Mouse (Mus musculus) intestine, postnatal 0 days (tissue): Measurements from ENCODE around the gene Cbln1. TPM values are rescaled to one million over a fixed set of nuclear protein-coding genes. Genes with fewer than 3 reads are reported as not detected.

Experiments
- ATAC-seq: fragments of 200-750 bp; cut with Nextera tagmentation; 2 replicates; pipeline ENCODE4 v1.8.0; 2017; ENCODE audit warnings: mild to moderate bottlenecking, moderate TSS enrichment, moderate library complexity
- H3K27ac ChIP-seq: fragments of 300-500 bp; sonication (generic); 2 replicates; pipeline ENCODE4 v1.5.1; 2014; ENCODE audit warnings: mild to moderate bottlenecking, low read depth, low read length, moderate library complexity
- H3K27me3 ChIP-seq: fragments of 300-500 bp; sonication (generic); replicated peaks from 2 replicates; pipeline ENCODE4 v1.6.1; 2014; ENCODE audit warnings: low read length, mixed read lengths; ENCODE audit not compliant: control insufficient read depth, insufficient read depth
- H3K36me3 ChIP-seq: fragments of 300-500 bp; sonication (generic); 2 replicates; pipeline ENCODE4 v1.6.1; 2014; ENCODE audit warnings: mild to moderate bottlenecking, moderate library complexity; ENCODE audit not compliant: control insufficient read depth, insufficient read depth
- H3K4me1 ChIP-seq: fragments of 300-500 bp; sonication (generic); replicated peaks from 2 replicates; pipeline ENCODE4 v1.6.1; 2014; ENCODE audit warnings: antibody characterized with exemption, low read length, mixed read lengths; ENCODE audit not compliant: control insufficient read depth, insufficient read depth
- H3K4me2 ChIP-seq: fragments of 300-500 bp; sonication (generic); replicated peaks from 2 replicates; pipeline ENCODE4 v1.6.1; 2014; ENCODE audit warnings: low read depth, mild to moderate bottlenecking, moderate library complexity
- H3K4me3 ChIP-seq: fragments of 300-500 bp; sonication (generic); 2 replicates; pipeline ENCODE4 v1.5.1; 2014; ENCODE audit warnings: low read depth, low read length
- H3K9ac ChIP-seq: fragments of 300-500 bp; sonication (generic); 2 replicates; pipeline ENCODE4 v1.6.1; 2014; ENCODE audit warnings: mild to moderate bottlenecking, low read depth, low read length
- H3K9me3 ChIP-seq: fragments of 300-500 bp; sonication (generic); 2 replicates; pipeline ENCODE4 v1.6.1; 2016; ENCODE audit warnings: mixed run types; ENCODE audit not compliant: control insufficient read depth
- CTCF ChIP-seq: sonication (generic); IDR thresholded peaks from 2 replicates; pipeline ENCODE4 v1.5.1; 2016; ENCODE audit warnings: low read depth, mild to moderate bottlenecking, control low read depth, antibody characterized with exemption, moderate library complexity
- WGBS: fragments of 180-500 bp; shearing (Covaris S2); extraction: QIAGEN DNeasy Blood & Tissue Kit; methylation state at CpG from one replicate; pipeline ENCODE4 v1.1.7; 2014; 5-methylcytosine and 5-hydroxymethylcytosine counted together
- polyA plus RNA-seq: library from polyadenylated mRNA; unstranded; fragments of >200 nt; fragmentation: Nextera tagmentation; extraction: Ambion mirVana; gene quantifications from 2 replicates; pipeline ENCODE4 v1.2.1, GENCODE M21; 2015

The Cbln1 gene
- polyA plus RNA-seq, 1 experiment from 2014 or later, result 0.07 TPM

DNA sequence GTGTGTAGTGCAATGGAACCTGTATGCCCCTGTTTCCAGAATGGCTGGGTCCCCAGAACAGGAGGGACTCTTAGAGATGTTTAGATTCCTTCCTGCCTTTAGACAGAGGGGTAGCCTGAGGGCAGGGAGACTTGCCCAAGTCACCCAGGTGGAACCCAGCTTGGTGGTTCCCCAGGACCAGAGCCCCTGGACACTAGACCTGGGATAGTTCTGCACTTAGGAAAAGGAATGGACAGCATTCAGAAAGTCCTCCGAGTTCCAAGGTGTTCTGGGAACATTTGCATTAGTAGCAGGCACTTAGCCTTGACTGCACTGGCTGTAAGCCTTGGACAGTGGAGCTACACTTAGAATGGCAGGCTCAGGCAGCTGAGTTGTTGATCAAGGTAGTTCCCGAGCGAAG lies 4.5 kb downstream of the Cbln1 start:
- WGBS, result 26% methylated on average over 3 of the region's 3 CpGs
- Histone ChIP-seq H3K9me3 (no peaks in the 10 kb centered on the region), H3K36me3 (no peaks in the 10 kb centered on the region), H3K4me3 (no peak overlapping the region), H3K9ac (no peak overlapping the region), H3K4me2 (no peak overlapping the region), H3K27me3 (peaks cover 77% of the 10 kb centered on the region), H3K27ac (no peak overlapping the region), H3K4me1 (peaks cover 12% of the 10 kb centered on the region; the same call in 1 of the 2 replicates)
- ATAC-seq, result no peak
- no peak for TF ChIP-seq CTCF

GRCm38 (mm10) chr8:87466936-87467602 lies 5.3 kb downstream of the Cbln1 start:
- H3K4me3 ChIP-seq, result no peak overlapping the region
- H3K36me3 ChIP-seq, result no peaks in the 10 kb centered on the region
- peaks cover 11% of the 10 kb centered on the region; the same call in 1 of the 2 replicates for H3K4me1 ChIP-seq
- no peak overlapping the region for H3K4me2 ChIP-seq
- no peak for TF ChIP-seq CTCF
- WGBS, result 75% methylated on average over 1 of the region's 1 CpGs
- H3K9ac ChIP-seq, result no peak overlapping the region
- H3K9me3 ChIP-seq, result no peaks in the 10 kb centered on the region
- H3K27me3 ChIP-seq, result peaks cover 70% of the 10 kb centered on the region
- ATAC-seq, result no peak
- no peak overlapping the region for H3K27ac ChIP-seq

- H3K27me3 ChIP-seq, result peaks cover 62% of the 10 kb centered on the region
- ATAC-seq, result no peak
- 0 out of 2 replicates have a peak, but pooled peaks cover 6% of the 10 kb centered on the region for H3K4me1 ChIP-seq
- TF ChIP-seq CTCF, result no peak
- H3K9ac ChIP-seq, result no peak overlapping the region
- H3K4me2 ChIP-seq, result no peak overlapping the region
- H3K9me3 ChIP-seq, result no peaks in the 10 kb centered on the region
- no peak overlapping the region for H3K4me3 ChIP-seq
- H3K36me3 ChIP-seq, result no peaks in the 10 kb centered on the region
- 56% methylated on average over 6 of the region's 6 CpGs for WGBS
- H3K27ac ChIP-seq, result no peak overlapping the region
Observed at GRCm38 (mm10) chr8:87466335-87466734, 6.1 kb downstream of the Cbln1 start.

DNA sequence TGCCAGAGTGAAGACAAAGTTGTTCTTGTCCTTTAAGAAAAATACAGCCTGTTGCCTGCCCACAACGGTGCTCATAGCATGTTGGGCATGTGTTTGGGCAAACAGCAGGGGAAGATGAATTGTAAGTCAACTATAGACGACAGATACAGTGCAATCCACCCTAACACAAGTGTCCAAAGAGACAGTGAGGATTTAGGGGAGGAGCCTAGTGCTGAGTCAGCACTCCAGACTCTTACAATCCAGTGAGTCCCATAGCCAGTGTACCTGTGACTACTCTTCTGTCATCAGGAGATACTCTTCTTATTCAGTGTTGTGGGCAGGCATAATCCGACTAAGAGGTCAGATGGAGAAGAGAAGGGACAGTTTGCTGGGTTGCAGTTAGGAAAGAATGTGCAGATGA lies 8.0 kb downstream of the Cbln1 start:
- Histone ChIP-seq H3K9ac (no peak overlapping the region), H3K4me3 (no peak overlapping the region), H3K27me3 (peaks cover 43% of the 10 kb centered on the region), H3K9me3 (no peaks in the 10 kb centered on the region), H3K36me3 (no peaks in the 10 kb centered on the region), H3K27ac (no peak overlapping the region), H3K4me1 (no peaks in the 10 kb centered on the region), H3K4me2 (no peak overlapping the region)
- TF ChIP-seq CTCF, result no peak
- 69% methylated on average over 3 of the region's 3 CpGs for WGBS
- ATAC-seq, result no peak

- Histone ChIP-seq H3K4me1 (no peaks in the 10 kb centered on the region), H3K4me3 (no peak overlapping the region), H3K27me3 (peaks cover 17% of the 10 kb centered on the region), H3K36me3 (no peaks in the 10 kb centered on the region), H3K9me3 (no peaks in the 10 kb centered on the region), H3K4me2 (no peak overlapping the region), H3K27ac (no peak overlapping the region), H3K9ac (no peak overlapping the region)
- 35% methylated on average over 5 of the region's 5 CpGs for WGBS
- no peak for TF ChIP-seq CTCF
- ATAC-seq, result no peak
Observed at GRCm38 (mm10) chr8:87461801-87462200, 10.6 kb downstream of the Cbln1 start.

GRCm38 (mm10) chr8:87456949-87457348 lies 15.5 kb downstream of the Cbln1 start:
- no peaks in the 10 kb centered on the region for H3K36me3 ChIP-seq
- no peak for TF ChIP-seq CTCF
- no peaks in the 10 kb centered on the region for H3K4me1 ChIP-seq
- H3K4me3 ChIP-seq, result no peak overlapping the region
- no peak for ATAC-seq
- no peak overlapping the region for H3K4me2 ChIP-seq
- no peaks in the 10 kb centered on the region for H3K27me3 ChIP-seq
- no peak overlapping the region for H3K9ac ChIP-seq
- WGBS, result 75% methylated on average over 4 of the region's 4 CpGs
- no peak overlapping the region for H3K27ac ChIP-seq
- no peaks in the 10 kb centered on the region for H3K9me3 ChIP-seq

GRCm38 (mm10) chr8:87452815-87453214 lies 19.6 kb downstream of the Cbln1 start:
- Histone ChIP-seq H3K27ac (no peak overlapping the region), H3K4me2 (no peak overlapping the region), H3K4me3 (no peak overlapping the region), H3K4me1 (no peaks in the 10 kb centered on the region), H3K9me3 (no peaks in the 10 kb centered on the region), H3K36me3 (no peaks in the 10 kb centered on the region), H3K9ac (no peak overlapping the region), H3K27me3 (no peaks in the 10 kb centered on the region)
- no peak for ATAC-seq
- no peak for TF ChIP-seq CTCF
- 90% methylated on average over 4 of the region's 4 CpGs for WGBS
